Mouse (Mus musculus): ENCODE measurements at regions not wholly inside any gene's neighbourhood (a gene's known extent, or its start where the extent isn't known, plus 50 kb on each side); places are given as distances from the start of the nearest gene placed in this dataset.

DNA sequence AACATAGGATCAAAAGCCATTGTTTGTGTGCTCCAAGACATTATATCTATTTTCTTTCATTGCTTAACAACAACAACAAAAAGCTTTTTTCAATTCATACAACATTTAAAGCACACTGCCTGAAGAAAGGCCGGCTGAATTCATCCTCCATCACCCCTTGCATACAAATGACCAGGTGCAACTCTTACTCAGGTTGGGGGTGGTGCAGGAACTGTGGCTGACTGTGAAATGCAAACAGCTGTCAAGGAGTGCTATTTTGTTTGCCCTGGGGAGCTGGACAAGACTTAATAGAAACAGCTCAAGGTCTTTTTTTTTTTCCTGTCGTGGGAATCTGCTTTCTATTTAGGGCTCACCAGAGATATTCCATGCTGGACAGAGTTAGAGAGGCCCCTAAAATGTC, 406.6 kb upstream of the Cldn34d start:
- peak; percentile 1 for DNase-seq (ENCODE audit: low spot score)

DNA sequence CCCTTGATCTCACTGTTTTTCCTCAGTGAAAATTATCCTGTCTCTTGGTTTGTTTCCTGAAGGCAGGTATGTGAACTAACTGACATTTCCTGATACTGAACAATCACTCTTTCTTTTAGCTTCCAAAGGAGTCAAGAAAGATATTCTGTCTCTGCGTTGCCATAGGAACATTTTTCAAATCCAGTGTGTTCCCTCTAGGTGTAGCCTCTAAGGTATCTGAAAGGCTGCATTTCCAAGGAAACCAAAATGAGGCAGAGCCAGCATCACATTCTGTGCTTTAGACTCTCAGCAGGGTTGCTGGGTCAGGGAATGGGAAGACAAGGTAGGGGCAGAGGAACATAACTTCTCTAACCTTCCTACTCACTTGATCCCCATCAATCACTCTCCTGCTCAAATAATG, 411.2 kb upstream of the Cldn34d start:
- no peak for DNase-seq (ENCODE audit: low spot score)

DNA sequence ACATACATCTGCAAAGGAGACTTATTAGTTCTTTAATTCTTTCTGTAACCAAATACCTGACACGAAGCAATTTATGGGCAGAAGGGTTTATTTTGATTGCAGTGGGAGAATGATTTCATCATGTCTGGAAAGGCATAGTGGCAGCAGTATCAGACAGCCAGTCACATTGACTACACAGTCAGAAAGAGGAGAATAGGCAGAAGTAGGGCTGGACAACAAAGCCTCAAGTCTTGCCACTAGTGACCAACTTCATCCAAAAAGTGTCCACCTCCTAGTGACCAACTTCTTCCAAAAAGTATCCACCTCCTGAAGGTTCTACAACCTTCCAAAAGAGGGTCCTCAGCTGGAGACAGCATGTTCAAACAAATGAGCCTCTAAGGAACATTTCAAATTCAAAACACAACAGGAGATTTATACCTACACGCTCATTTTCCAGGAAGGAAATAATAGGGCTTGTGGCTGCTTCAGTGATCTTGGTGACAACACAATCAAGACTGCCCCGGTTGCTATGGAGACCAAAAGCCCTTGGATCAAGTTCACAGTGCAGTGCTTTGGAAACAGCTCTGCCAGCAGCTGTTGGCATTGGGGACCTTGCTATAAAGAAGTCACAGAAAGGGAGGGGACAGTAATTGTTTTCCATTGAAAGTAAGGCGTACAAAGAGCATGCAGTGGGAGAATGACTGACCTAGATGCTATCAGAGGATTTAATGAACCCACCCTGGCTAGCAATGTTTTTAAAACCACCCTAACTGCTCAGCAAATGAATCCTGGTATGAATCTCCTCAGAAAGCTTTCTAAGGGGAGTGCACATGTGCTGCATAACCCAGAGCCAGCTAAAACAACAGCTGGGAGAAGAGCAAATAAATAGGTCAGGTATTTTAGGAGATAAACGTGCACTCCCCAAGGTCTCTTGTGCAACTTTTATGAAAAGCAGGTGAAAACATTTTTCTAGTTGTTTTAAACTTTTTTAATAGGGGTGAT, 448.0 kb upstream of the Cldn34d start:
- peak; percentile 78 for DNase-seq (ENCODE audit: low spot score)

GRCm38 (mm10) chrX:77052036-77052435, 449.3 kb upstream of the Cldn34d start:
- DNase-seq (ENCODE audit: low spot score): no peak

- DNase-seq (ENCODE audit: low spot score): no peak
These were observed 431.0 kb upstream of the Tbl1x start for GRCm38 (mm10) chrX:77079776-77080175.

DNA sequence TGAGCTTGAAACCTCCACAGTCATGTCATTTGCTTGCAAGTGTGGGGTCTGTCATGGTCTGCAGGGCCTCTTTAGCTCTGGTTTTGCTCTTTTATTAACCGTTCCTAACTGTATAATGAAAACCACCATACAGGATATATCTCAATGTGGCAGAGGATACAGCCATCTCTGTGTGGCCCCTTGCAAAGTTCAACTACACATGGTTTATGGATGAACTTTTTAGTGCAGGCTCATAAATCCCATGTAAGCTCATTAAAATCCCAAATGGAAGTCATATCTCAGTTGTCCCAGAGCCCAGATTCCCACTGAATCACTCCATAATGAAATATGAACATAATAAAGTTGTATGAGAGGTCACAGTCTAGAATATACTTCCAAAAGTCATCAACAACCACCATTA, 428.1 kb upstream of the Tbl1x start:
- no peak for DNase-seq (ENCODE audit: low spot score)

- DNase-seq (ENCODE audit: low spot score): peak; percentile 0
These were observed 389.1 kb upstream of the Tbl1x start for GRCm38 (mm10) chrX:77121761-77122160.
